Mouse (Mus musculus) cerebellum, adult 11 months (tissue): ENCODE measurements around the gene Ddr2.

Experiments
- DNase-seq: peaks from one replicate; pipeline ENCODE4 v3.0.0; 2022

Ddr2 gene

DNA sequence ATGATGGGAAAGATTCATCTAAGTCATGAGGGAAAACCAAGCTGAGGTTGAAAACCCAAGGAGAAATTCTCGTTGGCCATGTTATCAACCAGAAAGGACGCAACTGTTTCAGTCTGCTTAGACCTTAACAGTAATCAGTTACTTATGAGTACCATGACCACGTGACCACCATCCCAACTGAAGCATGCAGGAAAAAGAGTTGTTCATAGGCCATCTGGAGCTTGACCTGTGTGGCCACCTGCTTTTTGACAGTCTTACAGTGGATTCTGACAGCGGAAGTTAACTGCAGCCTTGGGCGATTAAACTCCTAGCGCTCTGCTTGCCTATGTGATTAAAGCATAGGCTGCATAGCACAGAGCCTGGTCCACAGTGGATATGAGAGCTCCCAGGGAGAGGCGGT lies 23.9 kb downstream of the Ddr2 start:
- DNase-seq: no peak

DNA sequence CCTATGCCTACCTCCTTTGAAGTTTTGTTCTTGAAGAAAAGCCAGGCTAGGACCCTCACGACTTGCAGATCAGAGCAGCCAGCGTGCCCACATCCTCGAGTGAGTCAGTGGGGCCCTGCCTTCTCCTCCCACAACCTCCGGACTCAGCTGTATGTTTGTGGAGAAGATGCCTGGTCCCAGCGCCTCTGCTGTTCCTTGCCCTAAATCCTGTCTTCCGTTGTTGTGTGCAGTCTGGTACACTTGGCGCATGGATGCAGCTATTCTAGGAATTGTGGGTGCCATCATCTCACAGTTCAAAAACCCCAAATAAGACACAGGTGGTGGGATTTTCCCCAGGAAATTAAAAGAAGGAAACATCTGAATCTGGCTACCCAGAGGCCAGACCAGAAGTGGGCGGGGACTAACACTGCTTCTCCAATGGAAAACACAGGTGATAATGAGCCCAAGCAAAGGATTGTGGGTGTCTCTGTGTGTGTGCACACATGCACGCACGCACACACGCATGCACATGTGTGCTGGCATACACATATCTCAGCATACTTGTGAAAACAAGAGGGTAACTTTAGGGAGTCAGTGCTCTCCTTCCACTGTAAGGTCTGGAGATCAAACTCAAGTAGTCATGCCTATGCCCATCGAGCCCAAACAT lies 26.3 kb downstream of the Ddr2 start:
- DNase-seq: no peak

DNA sequence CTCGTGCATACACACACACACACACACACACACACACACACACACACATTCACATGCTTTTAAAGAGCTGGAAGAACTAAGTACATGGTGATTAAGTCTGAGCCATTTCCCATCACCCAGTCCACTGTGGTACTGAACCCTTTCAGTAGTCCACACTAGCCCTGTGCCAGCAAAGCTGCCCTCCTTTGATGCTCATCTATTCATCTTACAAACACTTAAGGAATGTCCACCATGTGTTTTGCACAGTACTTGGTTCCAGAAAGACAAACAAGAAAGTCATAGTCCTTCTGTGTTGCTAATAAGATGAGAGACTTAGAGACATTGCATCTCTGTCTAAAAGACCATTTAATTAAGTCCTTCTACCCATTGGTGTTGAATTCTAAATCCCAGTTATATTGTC lies 29.7 kb downstream of the Ddr2 start:
- DNase-seq: no peak

DNA sequence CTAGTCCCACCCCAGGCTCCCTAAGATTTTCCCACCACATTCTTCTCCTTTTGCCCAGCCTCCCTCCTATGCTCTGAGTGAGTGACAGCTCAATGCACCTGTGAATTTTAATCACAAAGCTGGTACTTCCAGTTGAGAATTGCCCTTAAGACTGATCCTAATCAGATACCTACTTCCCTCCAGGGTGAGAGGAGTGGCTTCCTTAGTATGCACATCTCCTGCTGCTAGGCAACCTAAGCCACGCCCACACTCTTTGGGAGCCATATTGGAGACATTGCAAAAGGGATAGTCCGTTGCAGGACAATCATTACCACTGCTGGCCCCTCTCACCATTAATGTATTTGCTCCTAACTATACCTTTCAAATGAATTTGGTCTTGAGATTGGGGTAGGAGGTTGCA lies 31.1 kb downstream of the Ddr2 start:
- DNase-seq: no peak

DNA sequence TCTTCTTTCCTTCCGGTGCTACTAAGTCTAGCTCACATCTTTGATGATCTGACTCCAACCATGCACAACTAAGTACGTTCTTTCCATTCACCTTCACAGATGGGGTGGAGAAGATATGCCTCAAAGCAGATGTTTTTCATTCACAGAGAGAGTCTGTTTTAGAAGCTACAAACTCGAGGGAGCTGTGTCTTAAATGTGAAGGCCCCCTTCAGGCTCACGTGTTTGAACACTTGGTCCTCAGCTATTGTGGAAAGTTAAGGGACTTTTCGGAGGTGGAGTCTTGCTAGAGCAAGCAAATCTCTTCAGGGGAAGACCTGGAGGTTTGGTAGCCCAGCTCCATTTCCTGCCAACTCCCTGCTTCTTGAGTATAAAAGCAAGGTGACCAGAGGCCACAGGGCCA lies 34.2 kb downstream of the Ddr2 start:
- no peak for DNase-seq

DNA sequence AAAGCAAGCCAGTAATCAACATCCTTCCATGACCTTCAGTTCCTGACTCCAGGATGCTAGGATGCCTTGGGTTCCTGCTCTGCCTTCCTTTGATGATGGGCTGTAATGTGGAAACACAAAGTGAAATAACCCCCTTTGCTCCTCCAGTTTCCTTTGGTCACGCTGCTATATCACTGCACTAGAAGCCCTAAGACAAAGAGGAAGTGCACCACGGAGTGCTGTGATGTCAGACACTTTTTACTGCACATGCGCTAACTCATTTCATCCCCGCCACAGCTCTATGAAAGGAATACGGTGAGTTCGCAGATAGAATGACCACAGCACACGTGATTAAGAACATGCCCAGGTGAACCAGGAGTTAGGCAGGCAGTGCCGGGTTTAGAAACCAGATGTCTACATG lies 36.8 kb downstream of the Ddr2 start:
- no peak for DNase-seq

DNA sequence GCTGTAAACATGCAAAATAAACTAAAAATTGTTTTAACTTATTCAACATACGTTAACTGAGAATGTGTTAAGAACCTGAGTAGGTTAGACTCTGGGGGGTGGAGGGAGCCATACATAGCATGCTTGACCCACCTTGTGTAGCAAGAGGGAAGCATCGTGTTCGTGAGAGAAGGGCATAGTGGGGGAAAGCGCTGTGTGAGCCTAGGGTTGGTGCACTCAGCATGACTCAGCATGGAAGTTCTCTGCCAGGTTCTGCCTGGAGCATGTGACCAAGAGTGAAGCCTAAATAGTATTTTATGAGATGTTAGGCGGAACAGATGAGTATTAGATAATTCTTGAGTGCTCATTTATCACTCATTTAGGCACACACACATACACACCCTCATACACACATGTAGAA lies 41.4 kb downstream of the Ddr2 start:
- DNase-seq: no peak

GRCm38 (mm10) chr1:170065931-170066330 lies 44.6 kb downstream of the Ddr2 start:
- no peak for DNase-seq

GRCm38 (mm10) chr1:170065009-170065408 lies 45.6 kb downstream of the Ddr2 start:
- DNase-seq: no peak

DNA sequence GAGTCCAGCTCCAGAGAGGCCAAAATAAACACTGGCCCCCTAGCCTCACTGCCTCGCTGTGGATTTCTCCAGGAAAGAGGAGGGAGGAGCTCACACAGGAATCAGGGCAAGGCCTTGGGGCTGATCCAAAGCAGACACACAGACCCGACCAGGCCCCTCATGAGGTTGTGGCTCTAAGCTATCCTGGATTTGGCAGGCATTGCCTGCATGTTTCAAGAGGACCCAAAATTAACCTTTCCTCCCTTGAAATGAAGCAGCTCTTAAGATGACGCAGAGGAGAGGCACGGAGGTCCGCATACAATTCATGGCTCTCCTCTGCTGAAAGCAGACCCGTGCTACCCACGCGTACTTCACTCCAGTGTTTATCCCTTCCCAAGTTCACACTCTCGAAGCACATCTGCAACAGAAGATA lies 46.5 kb downstream of the Ddr2 start:
- DNase-seq: no peak

GRCm38 (mm10) chr1:170060214-170060613 lies 50.3 kb downstream of the Ddr2 start:
- DNase-seq: no peak

GRCm38 (mm10) chr1:170059347-170059746 lies 51.2 kb downstream of the Ddr2 start:
- DNase-seq: no peak

- no peak for DNase-seq
These were observed 52.5 kb downstream of the Ddr2 start for GRCm38 (mm10) chr1:170058051-170058450.

GRCm38 (mm10) chr1:170057607-170058006 lies 53.0 kb downstream of the Ddr2 start:
- no peak for DNase-seq

GRCm38 (mm10) chr1:170056921-170057320 lies 53.6 kb downstream of the Ddr2 start:
- no peak for DNase-seq

GRCm38 (mm10) chr1:170056214-170056613 lies 54.3 kb downstream of the Ddr2 start:
- DNase-seq: no peak

- DNase-seq: no peak
These were observed 58.0 kb downstream of the Ddr2 start for GRCm38 (mm10) chr1:170052469-170053065.

DNA sequence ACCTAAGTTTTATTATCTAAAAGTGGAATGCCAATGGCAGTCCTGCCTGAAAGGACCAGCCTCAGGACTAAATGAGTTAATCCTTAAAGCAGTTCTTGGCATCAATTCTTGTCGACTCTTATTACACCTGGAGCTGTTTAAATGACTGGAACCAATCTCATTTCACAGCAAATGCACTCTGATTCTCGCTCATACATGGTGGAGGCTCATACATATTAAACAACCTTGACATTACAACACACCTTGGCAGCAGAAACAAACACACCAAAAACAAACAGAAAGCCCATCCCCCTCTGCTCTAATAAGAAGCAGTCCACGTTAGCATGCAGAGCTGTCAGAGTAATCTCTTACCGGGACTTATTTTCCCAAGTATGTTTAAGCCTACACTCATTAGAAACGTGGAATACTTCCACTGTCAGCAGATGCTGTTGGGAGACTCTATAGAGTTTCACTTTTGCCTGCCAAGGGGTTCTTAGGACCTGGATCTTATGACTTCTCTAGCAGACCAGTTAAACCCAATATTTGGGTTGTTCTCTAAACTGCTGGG lies 58.9 kb downstream of the Ddr2 start:
- DNase-seq: no peak

DNA sequence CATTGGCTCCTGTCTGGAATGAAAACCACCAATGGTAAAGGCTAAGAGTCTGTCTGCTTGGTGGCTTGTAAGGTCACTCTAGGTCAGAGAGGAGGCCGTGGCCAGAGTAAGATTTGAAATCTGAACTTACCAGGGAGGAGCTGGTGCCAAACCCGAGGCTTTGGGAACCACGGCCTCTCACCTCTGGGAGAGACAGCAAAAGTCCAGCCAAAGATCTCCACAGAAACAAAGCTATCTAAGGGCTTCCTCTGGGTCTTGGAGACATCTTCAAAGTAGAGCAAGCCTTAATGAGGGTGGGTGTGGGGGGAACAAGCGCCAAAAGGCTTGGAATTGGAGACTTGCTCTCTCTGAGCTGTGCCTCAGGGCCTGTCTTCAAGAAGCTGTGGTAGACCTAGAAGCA lies 62.1 kb downstream of the Ddr2 start:
- no peak for DNase-seq

DNA sequence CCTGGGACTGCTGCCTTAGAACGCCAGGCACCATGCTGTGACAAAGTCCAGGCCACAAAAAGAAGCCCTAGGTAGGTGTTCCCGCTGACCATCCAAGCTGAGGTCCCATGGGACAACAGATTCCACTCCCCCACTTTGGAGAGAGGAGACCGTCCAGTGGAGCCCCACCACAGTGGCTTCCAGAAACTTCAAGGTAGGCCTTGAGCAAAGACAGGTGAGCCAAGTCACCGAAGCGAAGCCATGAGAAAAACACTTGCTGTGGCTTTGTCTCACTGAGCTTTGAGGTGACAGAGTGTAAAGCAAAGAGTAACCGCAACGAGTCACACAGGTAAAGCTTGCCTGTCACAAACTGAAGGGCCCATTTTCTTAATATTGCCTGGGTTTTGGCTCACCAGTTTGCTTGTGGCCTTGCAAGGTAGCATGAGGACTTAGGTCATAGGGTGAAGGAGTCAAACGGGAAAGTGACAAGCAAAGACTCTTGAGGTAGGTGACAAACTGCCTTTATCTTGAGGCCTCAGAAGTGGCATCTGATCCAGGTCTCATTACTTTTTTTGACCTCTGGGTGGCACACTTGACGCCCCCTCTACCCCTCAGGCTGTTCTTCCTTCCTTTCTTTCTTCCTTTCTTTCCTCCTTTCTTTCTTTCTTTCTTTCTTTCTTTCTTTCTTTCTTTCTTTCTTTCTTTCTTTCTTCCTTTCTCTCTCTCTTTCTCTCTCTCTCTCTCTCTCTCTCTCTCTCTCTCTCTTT lies 65.7 kb downstream of the Ddr2 start:
- DNase-seq: no peak

GRCm38 (mm10) chr1:170043753-170044152 lies 66.8 kb downstream of the Ddr2 start:
- no peak for DNase-seq

DNA sequence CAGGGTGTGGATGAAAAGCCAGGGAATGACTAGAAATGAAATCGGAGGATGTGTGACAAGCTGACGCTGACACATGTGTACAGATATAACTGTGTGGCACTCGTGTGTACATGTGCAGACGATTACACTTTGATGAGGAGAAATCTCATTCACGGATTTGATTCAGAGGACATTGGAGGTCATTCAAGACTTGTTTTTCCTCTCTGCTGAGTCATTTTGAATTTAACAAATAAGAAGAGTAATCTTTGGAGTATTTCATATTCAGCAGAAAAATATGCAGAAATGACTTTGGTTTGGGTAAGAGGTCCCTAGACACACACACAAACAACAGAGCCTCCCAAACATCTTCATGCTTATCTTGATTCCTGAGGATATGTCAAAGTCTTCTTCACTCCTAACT lies 67.6 kb downstream of the Ddr2 start:
- no peak for DNase-seq

DNA sequence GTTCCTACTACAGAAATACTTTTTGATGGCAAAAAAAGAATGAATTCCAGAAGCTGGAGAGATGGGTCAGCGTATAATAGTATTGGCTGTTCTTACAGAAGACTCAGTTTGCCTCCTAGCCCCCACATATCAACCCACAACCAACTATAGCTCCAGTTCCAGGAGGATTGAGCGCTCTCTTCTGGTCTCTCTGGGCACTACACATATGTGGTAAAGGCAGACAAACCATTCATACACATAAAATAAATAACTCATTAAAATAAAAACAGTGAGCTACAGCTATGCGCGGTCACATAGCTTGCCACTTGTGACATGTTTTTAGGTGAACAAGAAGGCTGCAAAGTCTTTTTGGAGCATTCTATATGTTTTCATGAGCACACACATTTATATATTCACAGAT lies 71.2 kb downstream of the Ddr2 start:
- no peak for DNase-seq

GRCm38 (mm10) chr1:170035575-170035974 lies 75.0 kb downstream of the Ddr2 start:
- DNase-seq: no peak
